Mouse (Mus musculus) kidney, postnatal 10 days (tissue): ENCODE measurements around the gene Med13.
"Not testable (repeated sequence)": the region's sequence is repeated elsewhere in the genome, so short reads cannot be mapped to it uniquely, and the experiment has no call there.

ENCODE experiments used
- DNase-seq: peaks from one replicate; pipeline ENCODE4 v3.0.0; 2021; ENCODE audit warnings: mixed read lengths

Gene Med13

DNA sequence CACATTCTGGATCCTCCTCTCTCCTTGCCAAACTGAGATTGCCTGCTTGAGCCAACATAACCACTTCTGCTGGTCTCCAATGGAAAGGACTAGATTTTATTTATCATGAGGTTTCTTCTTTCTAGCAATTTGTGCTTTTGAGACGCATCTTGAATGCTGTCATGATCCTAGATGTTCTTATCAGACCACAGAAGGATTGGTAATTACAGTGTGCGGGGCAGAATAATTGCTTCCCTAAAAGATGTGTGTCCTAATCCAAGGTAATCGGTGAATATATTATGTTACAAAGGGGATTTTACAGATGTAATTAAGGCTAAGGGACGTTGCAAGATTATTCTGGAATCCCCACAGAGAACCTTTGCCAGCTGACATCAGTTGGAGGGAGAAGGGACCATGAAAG, 21.6 kb upstream of the Med13 start:
- no peak for DNase-seq

DNA sequence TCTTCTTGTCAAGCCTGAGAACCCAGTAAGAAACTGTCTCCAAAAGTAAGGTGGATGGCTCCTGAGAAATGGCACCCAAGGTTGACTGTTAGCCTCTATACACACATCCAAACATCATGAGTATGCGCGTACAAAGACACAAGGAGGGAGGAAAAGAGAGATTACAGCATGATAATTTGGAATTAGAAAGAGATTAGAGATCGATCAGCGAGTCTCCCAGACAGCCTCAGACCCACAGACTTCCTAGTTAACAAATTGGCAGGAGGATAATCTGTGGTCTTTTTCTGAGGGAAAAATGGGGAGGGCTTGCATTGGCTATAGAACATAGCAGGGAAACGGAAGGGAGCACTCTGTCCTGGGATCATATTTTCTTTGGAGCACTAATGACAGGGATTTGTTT, 20.4 kb upstream of the Med13 start:
- no peak for DNase-seq

DNA sequence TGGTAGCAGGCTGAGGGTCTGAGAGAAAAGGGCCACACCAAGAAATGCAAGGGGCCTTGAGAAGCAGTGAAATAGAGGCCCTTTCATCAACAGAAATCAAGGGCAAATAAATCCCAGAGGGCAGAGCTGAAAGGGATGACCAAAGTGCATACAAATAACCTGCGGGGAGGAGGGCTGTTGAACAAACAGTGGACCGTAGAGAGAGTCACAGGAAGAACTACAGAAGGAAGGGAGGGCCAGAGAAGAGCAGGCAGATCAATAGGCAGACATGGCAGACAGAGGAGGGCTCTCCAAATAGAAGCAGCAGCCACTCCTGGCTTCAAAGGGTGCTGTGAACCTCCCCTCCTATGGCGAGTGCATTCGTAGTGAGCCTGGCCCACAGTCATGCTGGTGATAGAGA, 19.3 kb upstream of the Med13 start:
- no peak for DNase-seq

DNA sequence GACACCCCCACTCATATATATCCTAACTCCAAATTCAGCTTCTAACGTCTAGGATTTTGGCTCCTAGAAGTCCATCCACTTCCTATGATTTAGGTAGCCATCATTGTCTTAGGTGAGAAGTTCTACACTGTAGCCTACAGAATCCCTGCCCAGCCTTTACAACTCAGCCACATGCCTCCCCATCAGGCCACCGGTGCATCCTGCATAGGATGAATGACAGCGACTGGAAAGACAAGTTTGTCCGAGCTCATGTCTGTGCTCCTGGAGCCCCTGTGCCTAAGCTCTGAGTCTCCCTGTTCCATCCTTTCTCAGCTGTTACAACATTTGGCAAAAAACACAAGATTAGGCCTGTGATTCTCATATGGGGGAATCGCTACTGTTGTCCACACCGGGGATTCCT, 17.7 kb upstream of the Med13 start:
- DNase-seq: no peak

DNA sequence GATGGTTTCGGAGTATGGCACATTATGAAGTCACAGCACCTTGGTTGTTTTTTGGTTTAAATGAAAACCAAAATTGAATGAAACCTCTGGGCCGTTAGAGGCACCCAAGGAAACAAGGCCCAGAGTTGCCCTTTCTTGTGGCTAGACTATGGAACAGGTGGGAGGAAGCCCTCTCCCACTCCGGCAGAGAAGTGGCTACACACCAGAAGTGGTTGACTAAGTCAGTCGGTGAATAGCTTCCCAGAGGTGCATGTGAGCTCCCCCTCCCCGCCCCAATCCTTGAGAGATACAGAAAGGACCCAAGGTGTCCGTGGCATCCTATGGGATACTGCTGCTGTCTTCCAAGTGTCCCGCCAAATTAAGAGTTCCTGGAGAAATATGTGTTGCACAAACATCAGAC, 13.9 kb upstream of the Med13 start:
- DNase-seq: no peak

DNA sequence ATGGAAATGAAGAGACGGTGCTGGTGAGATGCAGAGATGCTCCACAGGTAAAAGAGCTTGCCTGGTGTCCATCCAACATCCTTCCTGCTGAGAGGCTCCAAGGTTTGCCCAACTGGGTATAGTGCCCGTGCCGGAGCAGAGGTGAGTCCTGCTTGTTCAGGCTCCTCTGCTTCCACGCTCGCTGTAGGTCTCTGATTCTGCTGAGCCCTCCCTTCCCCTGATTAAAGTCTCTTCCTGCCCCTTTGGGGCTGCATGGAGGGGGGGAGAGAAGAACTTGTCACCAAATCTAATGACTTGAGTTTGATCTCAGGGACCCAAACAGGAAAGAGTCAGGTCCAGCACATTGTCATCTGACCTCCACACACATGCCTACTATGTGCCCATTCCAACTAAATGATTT, 12.5 kb upstream of the Med13 start:
- DNase-seq: no peak

DNA sequence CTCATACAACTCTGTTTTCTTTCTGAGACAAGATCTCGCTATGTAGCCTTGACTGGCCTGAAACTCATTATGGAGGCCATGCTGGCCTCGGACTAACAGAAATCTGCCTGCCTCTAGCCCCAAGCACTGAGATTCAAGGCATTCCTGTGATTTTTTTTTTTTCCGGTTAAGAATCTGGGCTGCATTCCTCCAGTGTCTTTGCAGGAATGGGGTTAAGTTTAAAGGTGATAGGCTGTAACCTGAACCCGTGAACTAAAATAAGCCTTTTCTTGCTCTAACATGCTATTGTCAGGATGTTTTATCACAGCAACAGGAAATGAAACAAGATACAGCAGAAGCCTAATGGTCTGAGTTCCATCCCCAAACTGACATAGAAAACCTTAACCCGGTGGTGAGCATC, 11.6 kb upstream of the Med13 start:
- no peak for DNase-seq

DNA sequence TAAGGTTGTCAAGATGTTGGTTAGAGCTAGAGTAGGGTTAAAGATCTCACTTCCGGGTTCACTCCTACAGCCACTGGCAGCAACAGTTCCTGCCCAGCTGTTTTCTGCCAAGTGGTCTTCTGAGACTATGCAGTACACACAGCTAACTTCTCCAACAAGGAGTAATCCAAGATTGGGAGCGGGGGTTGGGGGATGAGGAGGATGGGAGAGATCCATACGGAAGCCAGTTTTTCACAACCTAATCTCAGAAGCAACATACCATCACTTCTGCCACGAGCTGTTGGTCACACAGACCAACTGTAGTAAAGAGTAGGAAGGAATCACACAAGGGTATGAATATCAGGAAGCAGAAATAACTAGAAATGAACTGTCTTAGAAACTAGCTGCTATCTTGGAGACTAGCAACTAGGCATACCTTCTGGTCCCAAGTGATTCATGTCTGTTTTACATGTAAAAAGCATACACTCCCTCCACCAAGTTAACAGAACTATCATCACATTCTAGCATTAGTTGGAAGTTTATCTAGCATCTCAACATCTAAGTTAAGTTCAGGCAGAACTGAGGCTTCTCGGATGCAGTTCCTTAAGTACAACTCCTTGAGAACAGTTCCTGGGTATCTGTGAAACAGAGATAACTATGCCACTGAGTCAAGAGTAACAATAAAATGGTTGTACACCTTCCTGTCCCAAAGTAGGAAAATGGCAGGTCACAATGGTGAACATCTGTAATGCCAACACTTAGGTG, 7.5 kb upstream of the Med13 start:
- DNase-seq: no peak

DNA sequence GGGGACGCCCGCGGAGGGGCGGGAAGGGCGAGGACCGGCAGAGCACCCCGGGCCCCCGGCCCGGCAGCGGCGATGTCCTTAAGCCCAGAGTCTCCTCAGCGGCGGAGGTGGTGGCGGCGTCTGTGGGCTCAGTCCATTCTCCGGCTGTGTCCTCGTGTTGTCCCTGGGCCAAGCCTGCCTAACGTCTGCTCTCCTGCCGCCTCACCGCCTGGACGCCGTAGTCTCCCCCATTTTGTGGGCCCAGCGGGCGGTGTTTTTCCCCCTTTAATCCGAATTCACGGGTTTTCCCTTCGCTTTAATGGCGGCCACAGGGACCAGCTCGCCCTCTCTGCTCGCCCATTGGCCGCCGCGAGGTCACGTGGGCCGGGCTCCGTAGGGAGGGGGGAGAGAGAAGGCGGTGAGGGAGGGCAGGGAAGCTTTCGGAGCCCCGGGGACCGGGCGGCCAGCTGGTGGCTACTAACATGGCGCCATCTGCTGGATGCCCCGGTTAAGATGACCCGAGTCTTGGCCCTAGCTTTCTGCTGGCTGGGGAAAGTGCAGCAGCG, 654 bp upstream of the Med13 start:
- peak; percentile 99 for DNase-seq

DNA sequence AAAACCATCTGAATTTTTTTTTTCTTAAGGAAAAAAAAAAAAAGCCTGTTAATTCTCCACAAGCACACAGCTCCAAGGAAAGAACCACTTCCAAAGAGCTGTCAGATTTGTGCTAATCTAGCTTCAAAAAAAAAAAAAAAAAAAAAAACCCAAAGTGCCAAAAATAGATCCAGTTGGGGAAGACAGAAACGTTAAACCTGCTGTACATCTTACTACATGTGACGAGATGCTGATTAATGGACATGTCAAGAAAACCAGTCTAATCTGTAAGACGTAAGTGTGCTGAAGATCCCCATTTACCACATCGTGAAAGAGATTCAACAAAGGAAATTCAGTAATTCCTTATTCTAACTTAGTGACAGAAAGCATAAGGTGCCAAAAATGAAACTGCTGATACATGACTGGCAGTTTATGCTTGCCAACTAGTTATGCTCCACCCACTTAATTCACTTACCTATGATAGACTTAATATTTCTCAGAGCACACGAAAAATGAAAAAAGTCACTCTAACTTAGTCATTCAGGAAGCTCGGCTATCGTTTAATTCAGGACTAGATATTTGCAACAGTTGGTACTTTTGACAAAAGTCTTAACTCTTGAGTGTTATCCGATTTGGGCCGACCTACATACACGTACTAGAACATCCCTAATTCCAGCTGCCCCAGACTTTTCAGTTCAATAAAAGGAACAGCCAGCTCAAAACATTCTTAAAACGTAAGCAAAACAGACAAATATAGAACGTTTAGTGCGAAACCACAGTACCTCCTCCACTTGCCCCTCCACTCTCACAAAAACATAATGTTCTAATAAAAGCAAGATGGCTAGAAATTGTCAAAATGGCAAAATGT, 1.2 kb downstream of the Med13 start:
- no peak for DNase-seq

DNA sequence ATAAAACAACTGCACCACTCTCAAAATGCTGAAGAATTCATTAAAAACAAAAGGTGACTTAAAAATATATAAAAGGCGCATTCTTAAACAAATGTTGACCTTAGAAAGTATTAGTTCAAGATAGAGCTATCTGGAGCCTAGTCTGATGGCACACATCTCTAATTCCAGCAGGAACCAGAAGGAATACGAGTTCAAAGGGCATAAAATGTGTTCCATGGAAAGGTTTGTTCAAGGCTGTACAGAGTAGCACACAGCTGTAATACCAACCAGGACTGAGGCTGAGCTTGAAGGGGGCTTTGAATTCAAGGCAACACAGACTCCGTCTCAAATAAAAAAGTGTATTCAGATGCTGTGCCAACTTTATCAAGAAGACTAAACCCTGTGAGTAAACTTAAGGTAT, 3.8 kb downstream of the Med13 start:
- no peak for DNase-seq

DNA sequence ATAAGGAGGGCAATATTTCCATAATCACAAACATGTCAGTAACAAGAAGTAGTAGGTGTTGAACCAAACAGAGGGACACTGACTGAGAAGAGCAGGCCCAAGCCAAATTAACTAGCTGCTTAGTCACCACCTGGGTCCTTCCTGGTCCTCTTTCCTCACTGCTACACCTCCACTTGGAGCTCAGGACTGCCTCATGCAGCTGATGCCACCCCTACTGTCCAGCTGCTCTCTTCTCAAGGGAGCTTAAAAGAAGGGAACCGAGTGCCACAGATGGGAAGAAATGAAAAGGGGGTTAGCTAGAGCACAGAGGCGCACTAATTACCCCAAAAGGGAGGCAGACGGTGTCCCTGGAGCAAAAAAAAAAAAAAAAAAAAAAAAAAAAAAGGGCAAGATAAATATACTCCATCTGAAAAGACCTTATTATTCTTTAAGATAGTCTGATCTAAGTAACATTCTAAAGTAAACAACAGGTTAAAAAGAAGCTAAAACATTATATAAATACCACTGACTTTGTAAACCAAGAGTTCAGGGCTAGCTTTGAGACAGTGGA, 5.6 kb downstream of the Med13 start:
- no peak for DNase-seq

DNA sequence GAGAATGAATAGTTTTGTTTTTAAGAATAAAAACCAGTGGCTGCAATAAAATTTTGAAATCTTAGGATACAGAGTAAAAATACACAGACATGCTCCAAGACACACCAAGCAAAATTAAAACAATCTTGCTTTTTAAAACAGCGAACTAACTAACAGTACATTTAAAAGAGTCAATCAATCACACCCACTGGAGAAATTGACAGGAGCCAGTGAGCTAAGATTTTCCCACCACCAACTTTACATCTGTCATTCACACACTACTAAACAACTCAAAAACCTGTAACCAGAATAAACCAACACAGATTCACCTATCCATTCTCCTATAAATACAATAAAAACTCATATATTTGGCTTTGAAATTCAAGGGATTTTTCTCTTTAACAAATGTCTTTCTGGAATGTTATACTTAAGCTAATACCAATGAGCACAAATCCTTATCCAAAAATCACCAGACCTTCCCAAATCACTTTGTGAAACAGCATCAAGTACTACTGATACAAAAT, 6.7 kb downstream of the Med13 start:
- DNase-seq: no peak

DNA sequence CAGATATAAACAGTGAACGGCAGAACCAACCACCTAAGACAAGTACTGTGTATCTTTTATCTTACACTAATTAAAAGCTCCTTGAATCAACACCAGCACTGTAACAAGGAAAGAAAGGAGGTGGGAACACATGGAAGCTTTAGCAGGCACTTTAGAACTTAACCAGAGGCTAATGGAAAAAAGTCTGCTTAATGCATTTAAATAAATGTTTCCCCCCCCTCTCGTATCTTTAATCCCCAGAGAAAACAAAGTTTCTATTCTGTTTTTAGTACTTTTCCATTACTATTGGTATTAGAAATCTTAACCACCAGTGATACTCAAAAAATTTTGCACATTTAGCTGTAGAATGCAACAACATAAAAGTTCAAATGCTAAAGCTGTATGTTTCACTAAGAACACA, 8.1 kb downstream of the Med13 start:
- no peak for DNase-seq

DNA sequence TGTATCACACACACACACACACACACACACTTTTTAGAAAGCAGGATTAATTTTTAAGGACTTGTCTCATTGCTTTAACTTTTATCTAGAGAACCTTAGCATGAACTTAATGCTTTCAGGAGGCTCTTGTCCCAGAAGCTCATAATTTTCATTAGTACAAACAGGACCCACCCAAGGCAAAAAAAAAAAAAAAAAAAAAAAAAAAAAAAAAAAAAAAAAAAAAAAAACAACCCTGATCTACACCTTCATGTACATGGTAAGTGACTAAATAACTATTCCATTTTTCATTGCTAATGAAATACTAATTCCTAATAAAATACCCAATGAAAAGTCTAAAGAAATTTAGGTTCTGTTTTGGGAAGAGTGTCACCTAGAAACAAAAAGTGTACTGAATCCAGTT, 8.5 kb downstream of the Med13 start:
- no peak for DNase-seq

DNA sequence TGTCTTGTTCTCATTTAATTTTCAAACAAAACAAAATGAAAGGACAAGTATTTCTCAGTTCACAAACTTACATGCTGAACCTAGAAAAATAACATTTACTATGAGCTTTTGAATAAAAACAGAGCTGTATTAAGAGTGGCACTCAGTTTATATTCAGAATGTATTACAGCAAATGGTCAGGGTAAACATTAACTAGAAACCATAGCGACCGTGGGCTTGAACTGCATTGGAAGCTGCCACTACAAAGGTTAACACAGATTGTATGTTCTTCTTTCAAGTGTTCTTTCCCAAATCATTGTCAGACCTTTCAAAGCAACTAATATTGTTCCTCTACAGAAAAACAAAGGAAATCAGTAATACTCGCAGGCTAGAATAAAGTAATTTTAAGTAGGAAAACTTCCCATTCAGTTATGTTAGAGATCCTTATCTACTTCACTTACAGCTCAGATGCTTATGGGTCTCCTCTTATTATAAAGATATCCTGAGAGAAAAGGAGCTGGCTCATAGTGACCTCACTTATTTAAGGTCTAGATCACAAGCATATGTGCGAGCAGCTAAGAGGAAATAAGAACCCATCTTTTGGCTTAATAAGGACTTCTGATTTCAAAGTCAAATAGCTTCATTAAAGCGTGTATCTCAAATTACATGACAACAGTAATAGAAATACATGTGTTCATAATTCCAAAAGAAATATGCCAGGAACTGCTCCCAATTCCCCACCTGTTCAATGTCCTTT, 9.8 kb downstream of the Med13 start:
- DNase-seq: no peak

DNA sequence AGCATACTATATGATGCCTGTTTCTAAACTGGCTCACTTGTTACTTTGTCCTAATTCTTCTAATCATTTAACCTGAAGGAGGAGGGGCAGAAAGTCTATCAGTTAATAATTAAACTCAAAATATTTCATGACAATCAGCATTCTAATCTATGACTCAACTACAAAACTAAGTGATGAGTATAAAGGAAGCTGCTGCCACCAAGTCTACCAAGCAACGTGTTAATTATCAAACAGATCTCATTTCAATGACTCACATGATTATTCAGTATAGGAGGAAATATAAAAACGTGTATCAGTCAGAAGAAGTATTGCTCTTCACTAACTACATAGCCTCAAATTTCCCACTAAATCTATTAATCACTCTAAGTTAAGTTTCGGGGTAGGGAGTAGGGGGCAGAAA, 10.9 kb downstream of the Med13 start:
- no peak for DNase-seq

DNA sequence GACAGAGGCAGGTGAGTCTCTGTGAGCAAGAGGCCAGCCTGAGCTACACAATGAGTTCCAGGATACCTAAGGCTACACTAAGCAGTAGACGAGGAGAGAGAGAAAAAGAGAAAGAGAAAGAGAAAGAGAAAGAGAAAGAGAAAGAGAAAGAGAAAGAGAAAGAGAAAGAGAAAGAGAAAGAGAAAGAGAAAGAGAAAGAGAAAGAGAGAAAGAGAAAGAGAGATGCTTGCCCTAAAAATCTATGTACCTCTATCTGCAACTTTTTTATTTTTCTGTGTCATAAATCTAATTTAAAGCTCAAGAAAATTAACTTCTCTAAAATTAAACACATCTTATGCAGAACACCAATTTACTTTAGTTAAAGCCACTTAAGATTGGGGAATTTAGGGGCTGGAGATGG, 12.5 kb downstream of the Med13 start:
- not testable (repeated sequence) for DNase-seq

DNA sequence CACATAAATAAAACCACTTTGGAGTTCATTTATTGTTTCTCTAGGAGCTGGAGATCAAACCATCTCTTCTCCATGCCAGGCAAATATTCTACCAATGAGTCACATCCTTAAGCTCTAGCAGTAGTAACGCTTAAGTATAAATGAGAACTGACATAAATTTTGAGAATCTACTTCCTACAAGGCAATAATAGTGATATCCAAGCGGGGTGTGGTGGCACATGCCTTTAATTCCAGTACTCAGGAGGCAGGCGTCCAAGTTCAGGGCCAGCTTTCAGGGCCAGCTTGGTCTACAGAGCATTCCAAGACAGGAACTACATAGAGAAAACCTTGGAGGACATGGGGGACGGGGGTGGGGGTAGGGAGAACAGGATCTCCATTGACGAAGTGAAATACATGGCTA, 33.2 kb downstream of the Med13 start:
- no peak for DNase-seq

DNA sequence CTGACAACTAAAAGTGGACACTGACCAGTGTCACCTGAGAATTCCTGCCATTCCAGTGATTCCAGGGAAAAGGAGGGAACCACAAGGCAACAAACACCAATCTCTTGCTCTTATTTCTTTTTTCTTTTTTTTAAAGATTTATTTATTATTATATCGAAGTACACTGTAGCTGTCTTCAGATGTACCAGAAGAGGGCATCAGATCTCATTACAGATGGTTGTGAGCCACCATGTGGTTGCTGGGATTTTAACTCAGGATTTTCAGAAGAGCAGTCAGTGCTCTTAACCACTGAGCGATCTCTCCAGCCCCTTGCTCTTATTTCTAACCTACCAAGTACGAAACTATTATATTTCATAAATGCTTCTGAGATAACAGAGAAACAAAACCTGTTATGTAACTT, 42.4 kb downstream of the Med13 start:
- not testable (repeated sequence) for DNase-seq

DNA sequence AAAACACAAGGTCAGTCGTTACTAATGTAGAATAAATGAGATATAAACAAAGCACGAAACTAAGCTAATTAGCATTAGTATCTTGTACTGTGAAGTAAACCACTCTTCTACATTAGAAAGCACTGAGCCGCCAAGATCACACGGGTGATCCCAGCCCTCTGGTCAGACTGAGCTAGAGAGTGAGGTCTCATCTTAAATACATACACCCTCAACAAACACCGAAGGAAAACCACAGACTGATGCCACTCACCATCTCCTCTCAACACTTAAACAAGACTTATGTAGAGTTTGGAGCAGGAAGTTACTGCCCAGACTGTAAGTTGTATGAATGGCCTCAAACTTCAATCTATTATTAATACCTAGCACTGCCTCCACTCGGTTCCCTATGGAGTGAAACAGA, 47.1 kb downstream of the Med13 start:
- DNase-seq: no peak

DNA sequence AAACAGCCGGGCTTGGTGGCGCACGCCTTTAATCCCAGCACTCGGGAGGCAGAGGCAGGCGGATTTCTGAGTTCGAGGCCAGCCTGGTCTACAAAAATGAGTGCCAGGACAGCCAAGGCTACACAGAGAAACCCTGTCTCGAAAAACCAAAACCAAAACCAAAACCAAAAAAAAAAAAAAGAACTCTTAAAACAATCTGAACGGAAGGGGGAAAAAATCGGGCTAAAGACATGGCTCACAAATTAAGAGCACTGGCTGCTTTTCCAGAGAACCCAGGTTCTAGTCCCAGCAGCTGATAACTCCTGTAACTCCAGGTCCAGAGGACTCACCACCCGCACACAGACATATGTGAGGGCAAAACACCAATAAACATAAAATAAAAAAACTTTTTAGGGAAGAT, 65.2 kb downstream of the Med13 start:
- DNase-seq: not testable (repeated sequence)

DNA sequence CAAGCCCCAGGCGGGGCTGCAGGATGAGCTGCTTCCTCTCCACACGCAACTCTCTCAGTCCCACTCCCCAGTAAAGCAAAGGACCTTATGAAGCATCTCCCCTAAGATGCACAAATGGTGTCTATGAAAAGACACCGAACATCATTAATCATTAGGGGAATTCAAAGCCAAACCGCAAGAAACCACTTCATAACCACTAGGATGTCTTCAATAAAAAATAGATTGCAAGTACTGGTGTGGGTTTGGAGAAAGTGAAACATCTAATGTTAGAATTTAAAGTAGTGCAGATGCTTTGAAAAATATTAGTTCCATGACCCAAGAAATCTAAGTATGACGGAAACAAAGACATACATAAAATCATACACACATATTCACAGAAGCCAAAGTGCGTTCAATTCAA, 65.7 kb downstream of the Med13 start:
- no peak for DNase-seq
